Mouse (Mus musculus): ENCODE measurements around the gene Gm7879. TPM values are rescaled to one million over a fixed set of nuclear protein-coding genes. Genes with fewer than 3 reads are reported as not detected.

The Gm7879 gene
- polyA plus RNA-seq, 1 experiment: 33.0 TPM

DNA sequence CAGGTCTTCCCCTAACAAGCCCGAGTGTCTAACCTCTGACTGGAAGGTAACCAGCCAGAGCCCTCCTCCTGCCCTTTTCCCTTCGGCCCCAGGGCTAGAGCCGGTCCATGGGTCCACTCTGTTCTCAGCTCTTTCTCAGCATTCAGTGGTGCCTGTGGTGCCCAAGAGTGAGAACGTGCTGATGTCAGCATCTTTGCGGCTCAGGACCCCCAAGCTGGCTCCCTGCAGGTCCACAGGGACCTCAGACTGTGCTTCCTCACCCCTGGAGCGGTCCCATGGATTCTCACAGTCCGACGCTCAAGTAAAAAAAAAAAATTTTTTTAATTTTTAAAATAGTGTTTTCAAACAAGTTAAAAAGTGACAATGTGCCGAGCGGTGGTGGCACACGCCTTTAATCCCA lies 8.9 kb downstream of the Gm7879 start:
- TF ChIP-seq MYOG (IDR thresholded peaks at IDR 0.05; ENCODE audit: control insufficient read depth, extremely low read depth, insufficient read length) (no peak), FOSL1 (IDR thresholded peaks at IDR 0.05; ENCODE audit: insufficient read depth, low read length, poor library complexity, severe bottlenecking) (no peak), MAX (IDR thresholded peaks at IDR 0.05) (no peak), MYOD1 (IDR thresholded peaks at IDR 0.05; ENCODE audit: control insufficient read depth, insufficient read length, low read depth) (no peak), CTCF (IDR thresholded peaks at IDR 0.05; ENCODE audit: control insufficient read depth, insufficient read depth, insufficient read length) (no peak), USF1 (IDR thresholded peaks at IDR 0.05; ENCODE audit: low read depth) (no peak), CEBPB (IDR thresholded peaks at IDR 0.05; ENCODE audit: low read depth) (no peak)
- Histone ChIP-seq H3K27me3 (ENCODE audit: control insufficient read depth, insufficient read depth, insufficient read length) (peaks cover 1% of the 10 kb centered on the region), H3ac (ENCODE audit: control insufficient read depth, insufficient read length, low read depth) (no peak overlapping the region), H3K79me3 (ENCODE audit: low read depth) (no peaks in the 10 kb centered on the region), H3K79me2 (ENCODE audit: control insufficient read depth, insufficient read depth) (no peaks in the 10 kb centered on the region), H3K36me3 (ENCODE audit: control insufficient read depth, insufficient read depth) (no peaks in the 10 kb centered on the region), H3K4me3 (ENCODE audit: insufficient read depth, poor library complexity, severe bottlenecking) (no peak overlapping the region)

DNA sequence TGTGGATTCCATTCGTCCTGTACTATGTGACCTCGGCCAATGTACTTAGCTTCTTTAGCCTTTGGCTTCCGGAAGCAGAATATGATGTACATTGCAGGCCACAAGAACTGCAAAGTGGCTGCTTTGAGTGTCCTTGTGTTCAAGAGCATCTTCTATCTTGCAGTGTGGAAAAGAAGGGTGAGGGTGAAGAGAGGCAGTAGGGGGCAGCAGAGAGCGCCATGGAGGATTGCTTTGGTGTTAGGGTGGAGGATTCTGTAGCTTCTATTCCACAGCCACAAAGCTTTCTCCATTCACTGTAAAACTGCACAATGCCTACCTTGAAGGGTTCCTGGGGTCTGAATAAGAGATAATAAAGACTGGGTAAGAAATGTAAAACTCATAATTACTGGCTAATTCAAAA lies 11.0 kb downstream of the Gm7879 start:
- no peaks in the 10 kb centered on the region for H3K27me3 ChIP-seq (ENCODE audit: control insufficient read depth, insufficient read depth, insufficient read length)
- H3K4me3 ChIP-seq (ENCODE audit: insufficient read depth, poor library complexity, severe bottlenecking): no peak overlapping the region
- H3K79me3 ChIP-seq (ENCODE audit: low read depth): no peaks in the 10 kb centered on the region
- no peak for TF ChIP-seq USF1 (IDR thresholded peaks at IDR 0.05; ENCODE audit: low read depth)
- peak; percentile 62 for TF ChIP-seq CTCF (IDR thresholded peaks at IDR 0.05; ENCODE audit: control insufficient read depth, insufficient read depth, insufficient read length)
- no peaks in the 10 kb centered on the region for H3K36me3 ChIP-seq (ENCODE audit: control insufficient read depth, insufficient read depth)
- no peak overlapping the region for H3ac ChIP-seq (ENCODE audit: control insufficient read depth, insufficient read length, low read depth)
- H3K79me2 ChIP-seq (ENCODE audit: control insufficient read depth, insufficient read depth): no peaks in the 10 kb centered on the region

DNA sequence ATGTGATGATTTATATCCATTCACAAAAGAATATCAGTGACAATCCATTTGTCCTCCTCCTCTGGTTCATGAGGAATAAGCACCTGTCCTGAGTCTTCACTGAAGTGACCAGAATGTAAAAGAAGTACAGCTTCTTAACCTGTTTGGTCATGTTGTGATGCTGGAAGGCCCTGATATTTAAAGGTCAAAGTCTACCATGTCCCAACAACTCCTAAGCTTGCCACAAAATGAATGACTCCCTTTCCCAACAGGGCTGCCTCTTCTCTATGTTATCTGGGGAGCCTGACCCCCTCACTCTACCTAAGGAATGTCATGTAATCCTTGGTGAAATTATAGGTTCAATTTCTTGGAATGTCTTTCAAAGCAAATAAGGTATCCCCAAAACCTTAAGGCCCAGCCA lies 14.8 kb downstream of the Gm7879 start:
- Histone ChIP-seq H3K27me3 (ENCODE audit: control insufficient read depth, insufficient read depth, insufficient read length) (peaks cover 3% of the 10 kb centered on the region), H3ac (ENCODE audit: control insufficient read depth, insufficient read length, low read depth) (no peak overlapping the region), H3K79me2 (ENCODE audit: control insufficient read depth, insufficient read depth) (no peaks in the 10 kb centered on the region), H3K36me3 (ENCODE audit: control insufficient read depth, insufficient read depth) (no peaks in the 10 kb centered on the region), H3K79me3 (ENCODE audit: low read depth) (no peaks in the 10 kb centered on the region), H3K4me3 (ENCODE audit: insufficient read depth, poor library complexity, severe bottlenecking) (no peak overlapping the region)
- TF ChIP-seq MYOD1 (IDR thresholded peaks at IDR 0.05; ENCODE audit: control insufficient read depth, insufficient read length, low read depth) (no peak), CTCF (IDR thresholded peaks at IDR 0.05; ENCODE audit: control insufficient read depth, insufficient read depth, insufficient read length) (no peak), USF1 (IDR thresholded peaks at IDR 0.05; ENCODE audit: low read depth) (no peak), MAX (IDR thresholded peaks at IDR 0.05) (no peak), FOSL1 (IDR thresholded peaks at IDR 0.05; ENCODE audit: insufficient read depth, low read length, poor library complexity, severe bottlenecking) (no peak), CEBPB (IDR thresholded peaks at IDR 0.05; ENCODE audit: low read depth) (no peak), MYOG (IDR thresholded peaks at IDR 0.05; ENCODE audit: control insufficient read depth, extremely low read depth, insufficient read length) (no peak)

DNA sequence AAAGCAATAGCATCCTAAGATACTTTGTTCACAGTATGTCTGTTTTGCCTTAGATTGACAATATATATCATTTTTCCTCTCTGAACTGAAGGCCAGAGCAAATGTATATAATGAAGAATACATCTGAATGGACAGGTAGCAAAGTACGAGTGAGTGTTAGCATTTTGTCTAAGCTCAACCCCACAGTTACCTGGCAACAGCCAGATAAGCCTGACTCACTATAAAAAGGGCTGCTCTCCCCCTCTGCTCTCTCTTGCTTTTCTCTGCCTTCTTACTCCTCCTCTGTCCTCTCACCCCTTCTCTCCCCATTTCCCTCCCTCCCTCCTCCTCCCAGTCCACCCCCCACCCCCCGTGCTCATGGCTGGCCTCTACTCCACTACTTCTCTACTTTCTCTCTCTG lies 20.3 kb downstream of the Gm7879 start:
- TF ChIP-seq CEBPB (IDR thresholded peaks at IDR 0.05; ENCODE audit: low read depth) (no peak), USF1 (IDR thresholded peaks at IDR 0.05; ENCODE audit: low read depth) (no peak), MYOG (IDR thresholded peaks at IDR 0.05; ENCODE audit: control insufficient read depth, extremely low read depth, insufficient read length) (no peak), CTCF (IDR thresholded peaks at IDR 0.05; ENCODE audit: control insufficient read depth, insufficient read depth, insufficient read length) (no peak), MAX (IDR thresholded peaks at IDR 0.05) (no peak)
- no peak overlapping the region for H3ac ChIP-seq (ENCODE audit: control insufficient read depth, insufficient read length, low read depth)
- peaks cover 6% of the 10 kb centered on the region for H3K27me3 ChIP-seq (ENCODE audit: control insufficient read depth, insufficient read depth, insufficient read length)
- H3K36me3 ChIP-seq (ENCODE audit: control insufficient read depth, insufficient read depth): no peaks in the 10 kb centered on the region
- H3K79me2 ChIP-seq (ENCODE audit: control insufficient read depth, insufficient read depth): no peaks in the 10 kb centered on the region
- no peak overlapping the region for H3K4me3 ChIP-seq (ENCODE audit: insufficient read depth, poor library complexity, severe bottlenecking)
- no peaks in the 10 kb centered on the region for H3K79me3 ChIP-seq (ENCODE audit: low read depth)

DNA sequence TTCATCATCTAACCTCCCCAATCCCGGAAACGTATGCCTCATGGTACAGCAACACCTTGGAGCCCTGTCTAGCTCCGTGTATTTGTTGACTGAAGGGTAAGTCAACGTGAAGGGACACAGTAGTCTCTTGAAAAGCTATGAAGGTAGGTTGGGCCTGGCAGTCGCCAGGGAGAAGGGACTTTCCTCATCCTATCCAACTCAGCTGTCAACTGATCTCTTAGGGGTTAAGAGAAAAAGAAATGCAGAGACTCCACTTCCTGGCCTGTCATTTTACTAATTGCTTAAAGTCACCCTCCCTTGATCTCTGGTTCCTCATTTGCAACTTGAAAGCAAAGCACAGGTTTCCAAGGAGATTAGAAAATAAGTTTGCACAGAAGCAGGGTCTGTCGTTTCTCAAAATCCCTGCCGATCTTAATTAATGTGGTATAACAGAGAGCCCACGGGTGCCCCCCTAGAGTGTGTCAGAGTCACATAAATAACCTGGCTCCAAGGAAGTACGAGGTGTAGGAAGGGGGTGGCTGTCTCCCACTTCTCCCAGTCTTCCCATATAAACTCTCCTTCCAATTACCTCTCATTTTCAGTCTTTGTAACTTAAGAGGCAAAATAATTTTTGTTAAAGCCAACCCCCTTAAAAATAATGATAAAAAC lies 34.5 kb downstream of the Gm7879 start:
- H3K79me3 ChIP-seq (ENCODE audit: low read depth): no peaks in the 10 kb centered on the region
- no peak overlapping the region for H3K4me3 ChIP-seq (ENCODE audit: insufficient read depth, poor library complexity, severe bottlenecking)
- no peak overlapping the region for H3ac ChIP-seq (ENCODE audit: control insufficient read depth, insufficient read length, low read depth)

DNA sequence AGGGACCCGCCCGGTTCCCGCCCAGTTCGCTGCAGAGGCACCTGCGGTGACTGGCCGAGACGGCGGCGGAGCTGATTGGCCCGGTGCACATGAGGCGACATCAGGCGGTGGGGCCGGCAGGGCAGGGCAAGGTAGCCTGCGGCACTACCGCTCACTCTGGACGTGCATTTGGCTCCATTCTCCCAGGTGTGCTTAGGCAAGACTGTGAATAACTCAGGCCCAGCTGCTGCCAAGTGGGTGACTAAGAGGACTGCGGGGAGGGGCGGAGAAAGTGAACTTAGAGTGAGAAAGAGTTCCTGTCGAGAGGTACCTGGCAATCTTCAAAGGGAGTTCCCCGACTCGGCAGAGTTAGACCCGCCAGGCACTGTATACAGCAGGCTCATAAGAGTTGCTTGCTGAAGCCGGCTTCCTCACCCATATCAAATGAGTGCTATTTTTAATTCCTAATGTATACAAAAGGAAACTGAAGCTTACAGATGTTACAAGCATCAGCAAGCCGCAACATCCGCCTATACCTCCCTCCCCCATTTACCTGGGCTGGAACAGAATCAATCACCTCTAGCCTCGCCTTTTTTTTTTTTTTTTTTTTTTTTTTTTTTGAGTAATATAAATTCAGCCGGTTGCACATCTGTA lies 35.3 kb downstream of the Gm7879 start:
- no peak overlapping the region for H3ac ChIP-seq (ENCODE audit: control insufficient read depth, insufficient read length, low read depth)
- H3K36me3 ChIP-seq (ENCODE audit: control insufficient read depth, insufficient read depth): no peaks in the 10 kb centered on the region
- H3K79me3 ChIP-seq (ENCODE audit: low read depth): no peaks in the 10 kb centered on the region
- H3K27me3 ChIP-seq (ENCODE audit: control insufficient read depth, insufficient read depth, insufficient read length): no peaks in the 10 kb centered on the region
- no peak overlapping the region for H3K4me3 ChIP-seq (ENCODE audit: insufficient read depth, poor library complexity, severe bottlenecking)
- no peaks in the 10 kb centered on the region for H3K79me2 ChIP-seq (ENCODE audit: control insufficient read depth, insufficient read depth)
- no peak for TF ChIP-seq MYOG (IDR thresholded peaks at IDR 0.05; ENCODE audit: control insufficient read depth, extremely low read depth, insufficient read length)
- TF ChIP-seq MYOD1 (IDR thresholded peaks at IDR 0.05; ENCODE audit: control insufficient read depth, insufficient read length, low read depth): no peak
- no peak for TF ChIP-seq CTCF (IDR thresholded peaks at IDR 0.05; ENCODE audit: control insufficient read depth, insufficient read depth, insufficient read length)
- no peak for TF ChIP-seq USF1 (IDR thresholded peaks at IDR 0.05; ENCODE audit: low read depth)
- no peak for TF ChIP-seq MAX (IDR thresholded peaks at IDR 0.05)
- no peak for TF ChIP-seq FOSL1 (IDR thresholded peaks at IDR 0.05; ENCODE audit: insufficient read depth, low read length, poor library complexity, severe bottlenecking)
- TF ChIP-seq CEBPB (IDR thresholded peaks at IDR 0.05; ENCODE audit: low read depth): no peak

More for the DNA sequence above, 34.5 kb downstream of the Gm7879 start:
- no peaks in the 10 kb centered on the region for H3K36me3 ChIP-seq (ENCODE audit: control insufficient read depth, insufficient read depth)
- H3K27me3 ChIP-seq (ENCODE audit: control insufficient read depth, insufficient read depth, insufficient read length): no peaks in the 10 kb centered on the region
- no peaks in the 10 kb centered on the region for H3K79me2 ChIP-seq (ENCODE audit: control insufficient read depth, insufficient read depth)
- TF ChIP-seq MYOD1 (IDR thresholded peaks at IDR 0.05; ENCODE audit: control insufficient read depth, insufficient read length, low read depth) (no peak), MAX (IDR thresholded peaks at IDR 0.05) (no peak), FOSL1 (IDR thresholded peaks at IDR 0.05; ENCODE audit: insufficient read depth, low read length, poor library complexity, severe bottlenecking) (no peak), CTCF (IDR thresholded peaks at IDR 0.05; ENCODE audit: control insufficient read depth, insufficient read depth, insufficient read length) (no peak), CEBPB (IDR thresholded peaks at IDR 0.05; ENCODE audit: low read depth) (no peak), USF1 (IDR thresholded peaks at IDR 0.05; ENCODE audit: low read depth) (no peak), MYOG (IDR thresholded peaks at IDR 0.05; ENCODE audit: control insufficient read depth, extremely low read depth, insufficient read length) (no peak)

Measured in C2C12 (cell line).